Mouse (Mus musculus) kidney, postnatal 4 days (tissue): Measurements from ENCODE around the gene Skint1.
"Not testable (repeated sequence)": the region's sequence is repeated elsewhere in the genome, so short reads cannot be mapped to it uniquely, and the experiment has no call there.

ENCODE experiments used
- DNase-seq, 2 experiments: peaks; one replicate each; pipeline ENCODE4 v3.0.0; 2021; ENCODE audit warnings: mixed read lengths in 2 of 2

The Skint1 gene

GRCm38 (mm10) chr4:112005969-112006368, at the start of gene Skint1:
TSS of gene Skint1 (plus strand) at chr4:112006269.
- DNase-seq, result no peak

DNA sequence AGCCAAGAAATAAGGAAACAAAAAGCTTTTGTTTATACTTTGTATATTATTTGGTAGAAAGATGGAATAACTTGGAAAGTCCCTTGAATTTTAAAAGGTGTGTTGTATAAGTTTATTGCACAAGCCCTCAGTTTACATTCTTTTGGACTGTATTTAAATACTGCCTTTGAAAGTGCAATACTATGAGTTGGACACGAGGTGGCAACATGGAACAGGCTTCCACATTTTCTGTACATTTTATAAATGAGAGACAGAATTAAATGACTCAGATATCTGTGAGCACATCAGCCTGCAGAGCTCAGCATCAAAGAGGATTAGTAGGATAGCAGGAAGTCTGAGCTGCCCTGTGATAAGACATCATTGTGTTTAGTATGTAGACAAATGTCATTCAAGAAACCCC, 44.8 kb upstream of the Skint1 start:
- no peak for DNase-seq

- not testable (repeated sequence) for DNase-seq
Measured at GRCm38 (mm10) chr4:111963241-111963640, 42.8 kb upstream of the Skint1 start.

DNA sequence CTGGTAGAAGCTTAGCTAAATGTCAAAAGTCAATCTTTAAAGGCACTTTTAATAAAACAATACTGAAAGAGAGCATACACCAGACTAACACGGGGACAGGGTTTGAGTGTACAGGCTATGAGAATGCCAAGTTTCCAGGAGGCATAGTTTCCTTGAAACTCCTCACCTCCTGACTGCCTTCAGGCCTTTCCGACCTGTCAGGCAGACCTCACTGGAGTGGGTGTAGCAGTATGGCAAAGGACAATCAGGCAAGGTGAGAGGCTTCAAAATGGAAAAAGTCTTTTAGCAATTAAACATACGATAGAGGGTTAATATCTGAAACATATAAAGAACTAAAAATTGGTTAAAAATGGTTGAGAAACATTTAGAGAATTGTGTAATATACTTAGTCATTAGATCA, 42.4 kb upstream of the Skint1 start:
- no peak for DNase-seq

DNA sequence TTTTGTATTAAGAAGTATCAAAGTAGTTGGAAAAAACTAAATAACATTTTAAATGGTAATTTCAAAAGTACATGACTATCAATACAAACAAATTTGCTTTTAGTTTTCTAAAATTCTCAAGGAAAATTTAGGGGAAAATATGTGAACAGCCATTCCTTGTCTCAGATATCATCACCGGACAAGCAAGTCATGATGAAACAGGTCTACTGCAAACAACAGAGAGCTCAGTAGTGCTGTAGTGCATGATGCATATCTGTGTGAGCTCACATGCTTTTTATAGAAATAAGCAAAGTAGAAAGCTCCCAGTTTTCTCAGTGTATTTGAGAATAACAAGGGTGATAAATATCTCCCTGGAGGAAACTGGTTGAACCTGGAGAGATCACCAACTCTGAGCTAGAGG, 33.4 kb upstream of the Skint1 start, which contains the start of gene Skint7:
Gene Skint7 (plus strand): TSS at position 301 of the 400 bp plus-strand sequence.
- no peak for DNase-seq

- no peak for DNase-seq
Measured at GRCm38 (mm10) chr4:112071716-112072115, 65.6 kb downstream of the Skint1 start, which contains the start of gene Skint4. TSS of gene Skint4 (plus strand) at chr4:112072016.
